Mouse (Mus musculus): ENCODE results near the gene Epb41l5. TPM values are rescaled to one million over a fixed set of nuclear protein-coding genes. Genes with fewer than 3 reads are reported as not detected.

Epb41l5 gene
- polyA plus RNA-seq, 1 experiment = 0.30 TPM

GRCm38 (mm10) chr1:119598855-119599254, 49.9 kb downstream of the Epb41l5 start:
- Histone ChIP-seq H3K4me3 (ENCODE audit: extremely low read depth, insufficient read depth, insufficient read length) (no peak overlapping the region), H3K27ac (ENCODE audit: insufficient read depth, low read length) (no peak overlapping the region), H3K4me1 (ENCODE audit: control insufficient read depth, insufficient read depth, insufficient read length) (no peaks in the 10 kb centered on the region), H3K36me3 (ENCODE audit: control insufficient read depth, insufficient read depth, low read length) (no peaks in the 10 kb centered on the region), H3K27me3 (ENCODE audit: control insufficient read depth, insufficient read depth, low read length) (no peaks in the 10 kb centered on the region)
- 55% methylated on average over 6 of the region's 6 CpGs for WGBS
- TF ChIP-seq CTCF (IDR thresholded peaks at IDR 0.05; ENCODE audit: extremely low read depth, insufficient read depth, insufficient read length, insufficient replicate concordance) (no peak), POLR2A (IDR thresholded peaks at IDR 0.05; ENCODE audit: low read depth, low read length) (no peak)
- DNase-seq (ENCODE audit: low read depth in 1 of 2, low spot score in 2 of 2) = no peak

GRCm38 (mm10) chr1:119596954-119597480, 51.8 kb downstream of the Epb41l5 start:
- no peaks in the 10 kb centered on the region for H3K27me3 ChIP-seq (ENCODE audit: control insufficient read depth, insufficient read depth, low read length)
- 88% methylated on average over 3 of the region's 3 CpGs for WGBS

GRCm38 (mm10) chr1:119590041-119590440, 58.8 kb downstream of the Epb41l5 start:
- TF ChIP-seq CTCF (IDR thresholded peaks at IDR 0.05; ENCODE audit: extremely low read depth, insufficient read depth, insufficient read length, insufficient replicate concordance) (no peak), POLR2A (IDR thresholded peaks at IDR 0.05; ENCODE audit: low read depth, low read length) (no peak)
- WGBS = 87% methylated on average over 2 of the region's 2 CpGs
- no peak for DNase-seq (ENCODE audit: low read depth in 1 of 2, low spot score in 2 of 2)

More at GRCm38 (mm10) chr1:119596954-119597480, 51.8 kb downstream of the Epb41l5 start:
- Histone ChIP-seq H3K4me1 (ENCODE audit: control insufficient read depth, insufficient read depth, insufficient read length) (no peaks in the 10 kb centered on the region), H3K4me3 (ENCODE audit: extremely low read depth, insufficient read depth, insufficient read length) (no peak overlapping the region), H3K36me3 (ENCODE audit: control insufficient read depth, insufficient read depth, low read length) (no peaks in the 10 kb centered on the region), H3K27ac (ENCODE audit: insufficient read depth, low read length) (no peak overlapping the region)
- DNase-seq (ENCODE audit: low read depth in 1 of 2, low spot score in 2 of 2) = no peak
- TF ChIP-seq POLR2A (IDR thresholded peaks at IDR 0.05; ENCODE audit: low read depth, low read length) (no peak), CTCF (IDR thresholded peaks at IDR 0.05; ENCODE audit: extremely low read depth, insufficient read depth, insufficient read length, insufficient replicate concordance) (no peak)

GRCm38 (mm10) chr1:119584974-119585373, 63.8 kb downstream of the Epb41l5 start:
- no peaks in the 10 kb centered on the region for H3K27me3 ChIP-seq (ENCODE audit: control insufficient read depth, insufficient read depth, low read length)
- H3K36me3 ChIP-seq (ENCODE audit: control insufficient read depth, insufficient read depth, low read length) = no peaks in the 10 kb centered on the region
- TF ChIP-seq CTCF (IDR thresholded peaks at IDR 0.05; ENCODE audit: extremely low read depth, insufficient read depth, insufficient read length, insufficient replicate concordance) (no peak), POLR2A (IDR thresholded peaks at IDR 0.05; ENCODE audit: low read depth, low read length) (no peak)
- WGBS = 93% methylated on average over 2 of the region's 2 CpGs
- H3K4me1 ChIP-seq (ENCODE audit: control insufficient read depth, insufficient read depth, insufficient read length) = no peaks in the 10 kb centered on the region
- H3K27ac ChIP-seq (ENCODE audit: insufficient read depth, low read length) = no peak overlapping the region
- H3K4me3 ChIP-seq (ENCODE audit: extremely low read depth, insufficient read depth, insufficient read length) = no peak overlapping the region
- no peak for DNase-seq (ENCODE audit: low read depth in 1 of 2, low spot score in 2 of 2)

More at GRCm38 (mm10) chr1:119590041-119590440, 58.8 kb downstream of the Epb41l5 start:
- Histone ChIP-seq H3K4me1 (ENCODE audit: control insufficient read depth, insufficient read depth, insufficient read length) (no peaks in the 10 kb centered on the region), H3K27ac (ENCODE audit: insufficient read depth, low read length) (no peak overlapping the region), H3K36me3 (ENCODE audit: control insufficient read depth, insufficient read depth, low read length) (no peaks in the 10 kb centered on the region), H3K4me3 (ENCODE audit: extremely low read depth, insufficient read depth, insufficient read length) (no peak overlapping the region), H3K27me3 (ENCODE audit: control insufficient read depth, insufficient read depth, low read length) (no peaks in the 10 kb centered on the region)

GRCm38 (mm10) chr1:119570134-119570533, 78.7 kb downstream of the Epb41l5 start:
- WGBS = 76% methylated on average over 1 of the region's 1 CpGs
- Histone ChIP-seq H3K27ac (ENCODE audit: insufficient read depth, low read length) (no peak overlapping the region), H3K36me3 (ENCODE audit: control insufficient read depth, insufficient read depth, low read length) (no peaks in the 10 kb centered on the region), H3K27me3 (ENCODE audit: control insufficient read depth, insufficient read depth, low read length) (no peaks in the 10 kb centered on the region), H3K4me1 (ENCODE audit: control insufficient read depth, insufficient read depth, insufficient read length) (no peaks in the 10 kb centered on the region), H3K4me3 (ENCODE audit: extremely low read depth, insufficient read depth, insufficient read length) (no peak overlapping the region)
- no peak for DNase-seq (ENCODE audit: low read depth in 1 of 2, low spot score in 2 of 2)
- TF ChIP-seq POLR2A (IDR thresholded peaks at IDR 0.05; ENCODE audit: low read depth, low read length) (no peak), CTCF (IDR thresholded peaks at IDR 0.05; ENCODE audit: extremely low read depth, insufficient read depth, insufficient read length, insufficient replicate concordance) (no peak)

- no peaks in the 10 kb centered on the region for H3K4me1 ChIP-seq (ENCODE audit: control insufficient read depth, insufficient read depth, insufficient read length)
- H3K4me3 ChIP-seq (ENCODE audit: extremely low read depth, insufficient read depth, insufficient read length) = no peak overlapping the region
- TF ChIP-seq POLR2A (IDR thresholded peaks at IDR 0.05; ENCODE audit: low read depth, low read length) = no peak
- no peaks in the 10 kb centered on the region for H3K36me3 ChIP-seq (ENCODE audit: control insufficient read depth, insufficient read depth, low read length)
- no peaks in the 10 kb centered on the region for H3K27me3 ChIP-seq (ENCODE audit: control insufficient read depth, insufficient read depth, low read length)
- DNase-seq (ENCODE audit: low read depth in 1 of 2, low spot score in 2 of 2) = no peak
- H3K27ac ChIP-seq (ENCODE audit: insufficient read depth, low read length) = no peak overlapping the region
- WGBS = 97% methylated on average over 4 of the region's 4 CpGs
Observed at GRCm38 (mm10) chr1:119565531-119565930, 83.3 kb downstream of the Epb41l5 start.

- H3K27me3 ChIP-seq (ENCODE audit: control insufficient read depth, insufficient read depth, low read length) = no peaks in the 10 kb centered on the region
- H3K27ac ChIP-seq (ENCODE audit: insufficient read depth, low read length) = no peak overlapping the region
- no peaks in the 10 kb centered on the region for H3K4me1 ChIP-seq (ENCODE audit: control insufficient read depth, insufficient read depth, insufficient read length)
- H3K4me3 ChIP-seq (ENCODE audit: extremely low read depth, insufficient read depth, insufficient read length) = no peak overlapping the region
- 93% methylated on average over 4 of the region's 4 CpGs for WGBS
- no peaks in the 10 kb centered on the region for H3K36me3 ChIP-seq (ENCODE audit: control insufficient read depth, insufficient read depth, low read length)
- DNase-seq (ENCODE audit: low read depth in 1 of 2, low spot score in 2 of 2) = no peak
- TF ChIP-seq POLR2A (IDR thresholded peaks at IDR 0.05; ENCODE audit: low read depth, low read length) (no peak), CTCF (IDR thresholded peaks at IDR 0.05; ENCODE audit: extremely low read depth, insufficient read depth, insufficient read length, insufficient replicate concordance) (no peak)
Observed at GRCm38 (mm10) chr1:119557641-119558395, 91.0 kb downstream of the Epb41l5 start.
